Mouse (Mus musculus): ENCODE measurements around the gene Mrpl52. TPM values are rescaled to one million over a fixed set of nuclear protein-coding genes. Genes with fewer than 3 reads are reported as not detected.
A peak's percentile ranks its signal among the peaks of the same experiment; 100 is the strongest.

Gene Mrpl52
- total and polyA plus RNA-seq, 3 experiments: 469 to 473 TPM; not detected in 1

GRCm38 (mm10) chr14:54443196-54443595, 16.5 kb downstream of the Mrpl52 start:
- DNase-seq (ENCODE audit: low read depth, low spot score): no peak
- no peak overlapping the region for H3K4me3 ChIP-seq (ENCODE audit: control insufficient read depth in 1 of 2, insufficient read depth in 1 of 2, low read depth in 2 of 2, low read length in 2 of 2)
- TF ChIP-seq KAT2A (conservative IDR thresholded peaks at IDR 0.05; ENCODE audit: low read depth, low read length) (no peak), E2F4 (IDR thresholded peaks at IDR 0.05; ENCODE audit: borderline replicate concordance, low read depth, low read length) (no peak), JUND (IDR thresholded peaks at IDR 0.05; ENCODE audit: low read depth, low read length) (no peak), ETS1 (IDR thresholded peaks at IDR 0.05; ENCODE audit: low read depth, low read length) (no peak), NELFE (IDR thresholded peaks at IDR 0.05; ENCODE audit: low read depth, low read length) (no peak), MXI1 (IDR thresholded peaks at IDR 0.05; ENCODE audit: low read depth, low read length) (no peak), POLR2AphosphoS2 (IDR thresholded peaks at IDR 0.05; ENCODE audit: low read length) (no peak), TAL1 (IDR thresholded peaks at IDR 0.05; ENCODE audit: low read length) (no peak), UBTF (IDR thresholded peaks at IDR 0.05; ENCODE audit: borderline replicate concordance, insufficient read depth, low read depth, low read length) (no peak), BHLHE40 (IDR thresholded peaks at IDR 0.05; ENCODE audit: borderline replicate concordance, low read depth, low read length) (no peak), MYC (IDR thresholded peaks at IDR 0.05; ENCODE audit: low read depth, low read length) (no peak), ZKSCAN1 (IDR thresholded peaks at IDR 0.05; ENCODE audit: low read depth, low read length) (no peak), USF2 (IDR thresholded peaks at IDR 0.05; ENCODE audit: borderline replicate concordance in 1 of 2, insufficient read depth in 1 of 2, low read depth in 1 of 2, low read length in 2 of 2) (no peak), EP300 (IDR thresholded peaks at IDR 0.05; ENCODE audit: low read depth in 1 of 2, low read length in 2 of 2) (no peak)
- no peak overlapping the region for H3K27ac ChIP-seq (ENCODE audit: control insufficient read depth, low read depth, low read length)
- peaks cover 0 to 11% of the 10 kb centered on the region in 2 experiments; a peak in 2 of 4 replicates for H3K36me3 ChIP-seq (ENCODE audit: control insufficient read depth in 1 of 2, insufficient read depth in 2 of 2, low read length in 2 of 2)
- no peak overlapping the region for H3K9ac ChIP-seq (ENCODE audit: control insufficient read depth, low read depth, low read length, poor library complexity, severe bottlenecking)
- no peaks in the 10 kb centered on the region for H3K9me3 ChIP-seq (replicated peaks; ENCODE audit: insufficient read depth, low read length)
- no peaks in the 10 kb centered on the region for H3K79me2 ChIP-seq (ENCODE audit: control insufficient read depth, insufficient read depth, low read length, poor library complexity)
- peaks cover 6 to 20% of the 10 kb centered on the region in 2 experiments for H3K4me1 ChIP-seq (ENCODE audit: control insufficient read depth in 1 of 2, insufficient read depth in 2 of 2, low read length in 2 of 2)
- no peaks in the 10 kb centered on the region for H3K27me3 ChIP-seq (ENCODE audit: control insufficient read depth in 1 of 2, insufficient read depth in 2 of 2, low read length in 2 of 2)

DNA sequence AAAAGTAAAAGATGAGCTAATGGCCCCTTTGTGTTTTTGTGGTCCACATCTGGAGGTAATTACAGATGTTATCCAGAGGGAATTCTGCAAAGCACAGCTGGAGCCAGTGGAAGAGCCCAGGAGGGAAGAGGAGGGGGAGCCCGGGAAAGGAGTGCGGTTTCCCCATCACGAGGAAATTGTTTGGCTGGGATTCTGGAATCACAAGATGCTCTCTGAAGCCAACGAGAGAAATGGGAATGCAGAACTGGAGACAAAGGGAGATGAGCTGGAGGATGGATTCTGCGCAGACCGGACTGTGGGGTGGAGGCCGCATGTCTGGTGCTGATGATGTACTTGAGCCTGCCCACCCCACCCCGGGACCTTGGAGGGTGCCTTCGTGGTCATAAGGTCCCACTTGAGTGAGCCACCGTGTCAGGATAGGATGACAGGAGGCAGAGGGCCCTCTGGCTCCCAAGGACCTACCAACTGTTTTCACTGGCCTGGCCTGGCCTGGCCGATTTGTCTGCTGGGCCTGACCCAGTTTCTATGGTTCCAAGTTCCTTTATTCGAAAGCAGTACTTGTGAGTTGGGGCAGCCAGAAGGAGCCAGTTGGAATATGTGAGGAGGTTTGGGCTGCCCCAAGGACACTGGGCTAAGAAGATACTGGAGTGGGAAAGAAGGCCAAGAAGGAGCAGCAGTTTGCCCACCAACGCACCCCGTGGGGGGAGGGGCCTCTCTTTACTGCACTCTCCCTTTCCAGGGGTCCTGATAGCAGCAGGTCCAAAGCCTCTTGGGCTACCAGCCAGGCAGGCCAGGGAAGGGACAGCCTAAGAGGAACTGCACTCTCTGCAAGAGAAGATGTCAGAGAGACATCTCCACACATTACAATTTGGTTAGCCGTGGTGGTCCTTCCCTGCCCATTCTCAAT, 17.3 kb downstream of the Mrpl52 start:
- H3K79me2 ChIP-seq (ENCODE audit: control insufficient read depth, insufficient read depth, low read length, poor library complexity): no peaks in the 10 kb centered on the region
- no peak overlapping the region for H3K9ac ChIP-seq (ENCODE audit: control insufficient read depth, low read depth, low read length, poor library complexity, severe bottlenecking)
- no peak for TF ChIP-seq JUND (IDR thresholded peaks at IDR 0.05; ENCODE audit: low read depth, low read length)
- TF ChIP-seq ZNF384 (IDR thresholded peaks at IDR 0.05; ENCODE audit: low read depth, low read length): 0 out of 2 replicates have a peak, but pooled peaks have one; percentile 45
- H3K36me3 ChIP-seq (ENCODE audit: control insufficient read depth in 1 of 2, insufficient read depth in 2 of 2, low read length in 2 of 2): peaks cover 0 to 17% of the 10 kb centered on the region in 2 experiments; a peak in 2 of 4 replicates
- no peak for DNase-seq (ENCODE audit: low read depth, low spot score)
- no peaks in the 10 kb centered on the region for H3K27me3 ChIP-seq (ENCODE audit: control insufficient read depth in 1 of 2, insufficient read depth in 2 of 2, low read length in 2 of 2)
- peaks cover 7 to 26% of the 10 kb centered on the region in 2 experiments for H3K4me1 ChIP-seq (ENCODE audit: control insufficient read depth in 1 of 2, insufficient read depth in 2 of 2, low read length in 2 of 2)
- no peak overlapping the region for H3K4me3 ChIP-seq (ENCODE audit: control insufficient read depth in 1 of 2, insufficient read depth in 1 of 2, low read depth in 2 of 2, low read length in 2 of 2)
- H3K27ac ChIP-seq (ENCODE audit: control insufficient read depth, low read depth, low read length): no peak overlapping the region
- no peaks in the 10 kb centered on the region for H3K9me3 ChIP-seq (replicated peaks; ENCODE audit: insufficient read depth, low read length)

All from MEL (cell line).